Mouse (Mus musculus) 3134 (cell line): ENCODE data around the gene Olr1.
"Not testable (repeated sequence)": the region's sequence is repeated elsewhere in the genome, so short reads cannot be mapped to it uniquely, and the experiment has no call there.

Experiments
- DNase-seq: peaks from one replicate; pipeline ENCODE4 v3.0.0-alpha.2; 2011; ENCODE audit warnings: low spot score; ENCODE audit not compliant: insufficient read length; ENCODE audit errors: extremely low read depth

The Olr1 gene

GRCm38 (mm10) chr6:129512868-129513267 lies 5.9 kb upstream of the Olr1 start:
- no peak for DNase-seq

- no peak for DNase-seq
Measured at GRCm38 (mm10) chr6:129512367-129512766, 5.4 kb upstream of the Olr1 start, which contains the start of gene Tmem52b. TSS of gene Tmem52b (plus strand) at chr6:129512555.

- DNase-seq, result no peak
Measured at GRCm38 (mm10) chr6:129510120-129510911, 3.4 kb upstream of the Olr1 start.

- DNase-seq, result no peak
Measured at GRCm38 (mm10) chr6:129503471-129503870, 3.5 kb downstream of the Olr1 start.

GRCm38 (mm10) chr6:129499516-129499915 lies 7.4 kb downstream of the Olr1 start:
- DNase-seq, result not testable (repeated sequence)

GRCm38 (mm10) chr6:129497345-129498218 lies 9.4 kb downstream of the Olr1 start:
- DNase-seq, result no peak

- DNase-seq, result no peak
Measured at GRCm38 (mm10) chr6:129494924-129495323, 12.0 kb downstream of the Olr1 start.

- DNase-seq, result no peak
Measured at GRCm38 (mm10) chr6:129480089-129480958, 26.6 kb downstream of the Olr1 start.

- DNase-seq, result no peak
Measured at GRCm38 (mm10) chr6:129476404-129477126, 30.4 kb downstream of the Olr1 start.

GRCm38 (mm10) chr6:129472627-129473026 lies 34.3 kb downstream of the Olr1 start:
- DNase-seq, result no peak

GRCm38 (mm10) chr6:129471386-129471785 lies 35.6 kb downstream of the Olr1 start:
- DNase-seq, result no peak

GRCm38 (mm10) chr6:129451411-129452039 lies 55.4 kb downstream of the Olr1 start, which contains the start of gene Clec1a:
TSS of gene Clec1a (minus strand) at chr6:129452000.
- peak; percentile 49 for DNase-seq

- DNase-seq, result peak; percentile 70
Measured at GRCm38 (mm10) chr6:129449743-129450142, 57.2 kb downstream of the Olr1 start.

- DNase-seq, result no peak
Measured at GRCm38 (mm10) chr6:129438033-129438432, 68.9 kb downstream of the Olr1 start.

GRCm38 (mm10) chr6:129436025-129436424 lies 70.9 kb downstream of the Olr1 start:
- no peak for DNase-seq
